Mouse (Mus musculus) cerebellum, adult 9-11 months (tissue): ENCODE measurements at regions not wholly inside any gene's neighbourhood (a gene's known extent, or its start where the extent isn't known, plus 50 kb on each side); places are given as distances from the start of the nearest gene placed in this dataset.

Experiments
- DNase-seq: peaks from one replicate; pipeline ENCODE4 v3.0.0; 2022

DNA sequence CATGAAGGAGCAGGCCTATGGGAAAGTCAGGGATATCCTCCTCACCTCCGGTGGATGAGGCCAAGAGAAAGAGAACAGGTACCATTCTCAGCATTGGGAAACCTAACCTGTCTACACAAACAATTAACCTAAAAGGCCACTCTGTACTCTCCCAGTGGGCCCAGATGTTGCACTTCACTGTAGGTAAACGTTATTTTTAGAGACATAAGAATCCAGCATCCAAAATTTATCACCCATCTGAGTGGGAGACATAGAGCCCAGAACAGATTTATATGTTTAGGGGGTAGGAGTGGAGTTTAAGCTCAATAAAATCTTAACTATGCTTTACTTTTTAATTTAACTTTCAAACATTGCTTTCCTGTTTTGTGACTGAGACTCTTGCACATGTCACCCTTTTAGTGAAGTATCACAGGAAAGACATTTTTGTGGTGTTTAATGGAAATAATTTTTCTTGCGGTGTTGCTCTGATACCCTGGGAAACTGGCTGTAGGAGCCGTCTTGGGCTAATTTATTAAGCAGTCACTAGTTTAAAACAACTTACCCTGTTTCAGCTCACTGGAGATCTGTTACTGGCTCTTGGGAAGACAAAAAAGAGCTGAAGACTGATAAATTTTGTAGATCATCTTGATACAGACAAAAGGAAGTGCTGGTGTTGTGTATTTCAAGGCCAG, 123.9 kb upstream of the Bmp4 start:
- DNase-seq, result no peak

- no peak for DNase-seq
Observed at GRCm38 (mm10) chr14:46512118-46512517, 121.6 kb upstream of the Bmp4 start.

DNA sequence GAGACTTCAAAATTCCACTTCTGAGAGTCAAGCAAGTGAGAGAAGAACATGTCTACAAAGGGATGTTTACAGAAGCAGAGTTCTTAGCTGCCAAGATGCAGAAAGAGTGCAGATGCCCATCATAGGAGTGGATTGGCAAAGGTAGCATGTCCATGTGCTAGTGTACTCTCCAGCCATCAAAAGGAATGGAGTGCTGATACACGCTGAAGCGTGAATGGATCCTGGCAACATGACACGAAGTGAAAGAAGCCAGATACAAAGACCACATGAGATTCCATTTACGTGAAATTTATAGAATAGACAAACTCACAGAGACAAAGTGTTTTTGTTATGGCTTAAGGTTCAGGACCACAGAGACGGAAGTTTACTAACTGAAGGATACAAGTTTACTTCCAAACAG, 118.4 kb upstream of the Bmp4 start:
- DNase-seq, result no peak

DNA sequence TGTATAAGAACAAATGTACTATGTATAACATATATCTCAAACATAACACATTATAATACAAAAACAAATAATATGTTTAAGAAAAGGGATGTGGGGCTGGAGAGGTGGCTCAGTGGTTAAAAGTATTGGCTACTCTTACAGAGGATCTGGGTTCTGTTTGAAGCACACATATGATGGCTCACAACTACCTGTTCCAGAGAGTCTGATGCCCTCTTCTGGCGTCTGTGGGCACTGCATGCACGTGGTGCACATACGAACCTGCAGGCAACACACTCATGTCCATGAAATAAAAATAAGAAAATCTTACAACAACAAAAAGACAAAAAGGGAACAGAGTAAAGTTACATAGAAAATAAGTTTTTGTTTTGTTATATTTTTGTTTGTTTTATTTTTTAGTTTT, 114.8 kb upstream of the Bmp4 start:
- DNase-seq, result no peak

DNA sequence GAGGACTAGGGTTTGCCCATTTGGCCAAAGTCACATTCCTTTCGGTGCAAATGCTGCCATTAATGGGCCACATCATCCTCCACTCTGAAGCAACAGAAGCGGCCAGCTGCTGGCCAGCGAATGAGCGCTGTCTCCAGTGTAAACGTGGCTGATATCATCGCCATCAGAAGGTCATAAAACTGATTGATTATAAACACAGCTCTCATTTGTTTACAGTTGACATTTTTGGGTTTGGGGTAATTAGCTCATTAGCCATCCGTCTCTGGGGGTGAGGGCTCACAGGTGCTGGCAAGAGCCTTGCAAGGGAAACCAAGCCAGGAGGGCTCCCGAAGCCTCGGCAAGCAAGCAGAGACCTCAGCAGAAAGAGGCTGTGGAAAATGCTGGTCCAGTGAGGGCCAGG, 101.1 kb upstream of the Bmp4 start:
- DNase-seq, result no peak

DNA sequence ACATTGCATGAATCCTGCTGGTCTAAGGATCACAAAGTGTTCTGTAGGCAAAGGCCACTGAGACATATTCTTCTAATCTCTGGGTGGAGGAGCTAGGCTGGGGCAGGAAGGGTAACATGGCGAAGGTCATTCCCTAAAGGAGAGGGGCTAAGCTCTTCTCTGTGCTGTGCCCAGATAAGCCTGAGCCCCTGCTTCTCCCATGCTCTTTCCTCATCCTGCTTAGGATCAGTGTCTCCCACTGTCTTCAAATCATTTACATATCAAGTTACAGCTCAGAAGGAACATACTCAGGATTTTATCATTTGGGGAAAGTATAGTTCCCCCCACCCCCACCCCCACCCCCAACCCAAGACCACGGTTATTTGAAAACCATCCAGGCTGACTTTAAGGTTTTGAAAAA, 100.7 kb upstream of the Bmp4 start:
- DNase-seq, result no peak

DNA sequence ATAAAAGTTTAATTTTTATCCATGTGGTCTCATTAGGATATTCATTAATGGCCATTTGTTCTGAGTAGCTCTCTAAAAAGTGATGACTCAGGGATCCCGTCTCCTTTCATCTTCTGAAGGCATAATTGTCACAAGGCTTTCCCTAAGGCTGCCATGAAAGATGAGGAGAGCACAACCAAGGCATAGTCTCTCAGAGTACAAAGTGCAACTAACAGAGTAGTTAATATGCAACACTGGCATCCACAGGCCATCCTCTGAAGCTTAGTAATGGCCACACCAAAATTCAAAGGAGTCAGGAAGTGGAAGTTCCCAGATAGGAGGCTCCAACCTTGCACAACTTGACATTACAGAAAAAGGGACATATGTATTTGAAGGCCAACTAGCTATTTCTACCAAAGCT, 97.1 kb upstream of the Bmp4 start:
- DNase-seq, result no peak

GRCm38 (mm10) chr14:46480396-46480795, 89.9 kb upstream of the Bmp4 start:
- no peak for DNase-seq

GRCm38 (mm10) chr14:46475945-46476344, 85.5 kb upstream of the Bmp4 start:
- no peak for DNase-seq

DNA sequence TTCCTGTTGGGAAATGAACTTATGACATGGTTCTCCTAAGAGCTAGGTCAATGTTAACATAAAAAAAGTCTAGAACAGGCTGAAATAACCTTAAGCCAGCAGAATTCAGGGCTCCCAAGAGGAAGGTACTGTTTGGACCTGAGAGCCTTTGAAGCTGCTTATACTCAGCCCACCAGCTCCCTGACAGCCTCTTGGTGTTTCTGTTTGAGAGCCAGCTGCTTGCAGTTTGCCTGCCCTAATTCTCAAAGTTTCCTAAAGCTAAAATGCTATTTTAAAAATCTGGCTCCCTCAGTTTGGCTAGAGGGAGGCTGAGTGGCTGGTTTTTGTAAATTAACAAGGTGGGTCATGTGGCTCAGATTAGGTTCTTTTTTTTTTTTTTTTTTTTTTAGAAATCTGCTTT, 72.5 kb upstream of the Bmp4 start:
- DNase-seq, result no peak

GRCm38 (mm10) chr14:46461960-46462359, 71.5 kb upstream of the Bmp4 start:
- no peak for DNase-seq

DNA sequence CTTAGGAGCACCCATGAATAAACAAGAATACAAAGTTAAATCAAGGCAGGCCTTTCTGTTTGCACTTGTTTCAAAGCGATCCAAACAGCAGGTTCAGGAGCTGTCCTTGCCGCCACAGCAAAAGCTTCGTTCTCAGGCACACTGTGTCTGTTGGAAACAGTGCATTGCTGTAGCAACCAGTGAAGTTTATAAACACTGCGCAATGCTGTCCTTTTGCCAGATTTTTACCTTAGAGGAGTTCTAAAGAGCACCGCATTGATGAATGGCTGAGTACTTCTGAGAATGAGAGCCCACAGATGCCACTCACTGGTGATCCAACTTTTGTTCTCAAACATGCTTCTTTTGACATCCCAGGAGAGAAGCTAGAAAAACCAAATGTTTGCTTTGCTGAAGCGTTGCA, 64.0 kb upstream of the Bmp4 start:
- DNase-seq, result no peak

GRCm38 (mm10) chr14:46441696-46442095, 51.2 kb upstream of the Bmp4 start:
- DNase-seq, result no peak
